Comparison of ENCODE assay signal across 15 mouse cellular contexts in the genomic region with DNA sequence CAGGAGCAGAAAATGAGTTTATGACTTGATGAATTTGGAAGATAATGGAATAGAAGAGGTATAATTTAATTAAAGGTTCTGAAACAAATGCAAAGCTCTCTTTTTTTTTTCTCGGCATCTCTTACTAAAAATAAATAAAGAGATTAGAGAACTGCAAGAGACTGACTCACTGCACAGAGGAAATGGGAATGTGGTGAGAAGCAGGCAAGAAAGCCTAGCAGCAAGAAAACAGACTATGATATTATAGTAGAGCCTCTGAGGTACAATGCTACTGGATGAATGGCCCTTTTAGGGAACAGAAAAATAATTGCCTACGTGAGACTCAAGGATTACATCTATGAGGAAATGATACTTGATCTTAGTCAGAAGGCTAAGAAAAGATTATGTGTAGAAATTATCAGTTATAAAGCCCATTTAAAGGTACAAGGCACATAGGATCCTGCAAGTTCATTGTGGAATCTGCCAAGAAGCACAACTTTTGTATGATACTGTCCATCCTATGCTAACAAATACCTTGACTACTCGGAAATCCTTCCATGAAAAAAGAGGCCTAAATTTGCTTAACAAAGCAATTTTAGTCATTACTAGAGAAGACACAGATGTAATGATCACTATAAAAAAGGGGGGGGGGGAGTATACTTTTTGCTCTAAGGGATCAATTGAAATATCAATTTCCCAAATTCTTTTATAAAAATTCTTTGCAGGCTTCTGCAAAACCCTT.
A peak's percentile ranks its signal among the peaks of the same experiment; 100 is the strongest.
DNase-seq lines count a peak whose midpoint lies in the region; ATAC-seq and TF ChIP-seq lines count a peak whose summit lies in the region.
"Had no signal": no experiment of that assay in that cellular context is flagged by ENCODE, and none has a peak within 500 bp of the region (broad histone marks: within the 10 kb centered on the region; RNA-seq: fewer than 3 reads in every experiment).

No protein-coding gene starts in this region.

- H3K4me2 ChIP-seq in heart, embryonic 12.5 days, result peak overlapping the region; percentile 31; the same call in 1 of the 2 replicates
- no peak overlapping the region; the same call in 1 of the 2 replicates for H3K4me2 ChIP-seq in lung, embryonic 16.5 days (ENCODE audit: low read depth, low read length)
- H3K4me2 ChIP-seq: forebrain, embryonic 13.5 days; hindbrain, embryonic 14.5 days; liver, embryonic 11.5 days; neural tube, embryonic 15.5 days; stomach, embryonic 15.5 days had no signal

- H3K4me1 ChIP-seq in heart, embryonic 12.5 days (replicated peaks), result peaks cover 18% of the 10 kb centered on the region
- H3K4me1 ChIP-seq in lung, embryonic 16.5 days (replicated peaks; ENCODE audit: control insufficient read depth, insufficient read depth, low read length), result peaks cover 5% of the 10 kb centered on the region; the same call in 1 of the 2 replicates
- H3K4me1 ChIP-seq in lung, adult 2 months (ENCODE audit: control insufficient read depth, insufficient read depth, low read length), result peaks cover 7% of the 10 kb centered on the region; the same call in 1 of the 2 replicates
- no peaks in the 10 kb centered on the region for H3K4me1 ChIP-seq in kidney, adult 2 months (ENCODE audit: control insufficient read depth, insufficient read depth, low read length)
- H3K4me1 ChIP-seq: neural tube, embryonic 15.5 days; stomach, embryonic 15.5 days had no signal

- no peak for TF ChIP-seq POLR2A in lung, adult 2 months (IDR thresholded peaks at IDR 0.05; ENCODE audit: borderline replicate concordance, extremely low read depth, low read depth, low read length)
- no peak for TF ChIP-seq POLR2A in kidney, adult 2 months (IDR thresholded peaks at IDR 0.05; ENCODE audit: low read depth, low read length)

- no peak for DNase-seq in heart, postnatal 36 days
- no peak for DNase-seq in lung, adult 2 months
- DNase-seq in cerebellum, adult 11 months, result no peak
- no peak for DNase-seq in kidney, adult 2 months
- DNase-seq: cerebellum, adult 8-10 months; gastrocnemius, postnatal 14 days; thymus, postnatal 4 days had no signal

- WGBS in heart, embryonic 12.5 days, result 50% methylated on average over 3 of the region's 3 CpGs
- WGBS in lung, embryonic 16.5 days, result 53% methylated on average over 3 of the region's 3 CpGs
- 46% methylated on average over 3 of the region's 3 CpGs for WGBS in lung, adult 2 months
- WGBS in kidney, adult 2 months, result 84% methylated on average over 3 of the region's 3 CpGs

- no peaks in the 10 kb centered on the region for H3K27me3 ChIP-seq in heart, embryonic 12.5 days (replicated peaks)
- H3K27me3 ChIP-seq in lung, embryonic 16.5 days (ENCODE audit: control insufficient read depth, insufficient read depth, low read depth, low read length), result no peaks in the 10 kb centered on the region
- H3K27me3 ChIP-seq in kidney, adult 2 months (replicated peaks; ENCODE audit: control insufficient read depth, insufficient read depth, low read length), result no peaks in the 10 kb centered on the region
- H3K27me3 ChIP-seq: forebrain, embryonic 13.5 days; neural tube, embryonic 15.5 days; stomach, embryonic 15.5 days had no signal

- intact Hi-C loops in heart, postnatal 36 days (cut with DNase I), result no loop called here

- no peaks in the 10 kb centered on the region for H3K36me3 ChIP-seq in heart, embryonic 12.5 days
- H3K36me3 ChIP-seq in lung, embryonic 16.5 days (ENCODE audit: control insufficient read depth, insufficient read depth, low read length), result no peaks in the 10 kb centered on the region
- no peaks in the 10 kb centered on the region for H3K36me3 ChIP-seq in kidney, adult 2 months (ENCODE audit: control insufficient read depth, insufficient read depth, low read length)
- H3K36me3 ChIP-seq: neural tube, embryonic 15.5 days; stomach, embryonic 15.5 days had no signal

- no peak overlapping the region for H3K4me3 ChIP-seq in heart, embryonic 12.5 days
- no peak overlapping the region for H3K4me3 ChIP-seq in lung, embryonic 16.5 days (ENCODE audit: low read length)
- no peak overlapping the region for H3K4me3 ChIP-seq in lung, adult 2 months (replicated peaks; ENCODE audit: extremely low read depth, low read depth, low read length)
- no peak overlapping the region for H3K4me3 ChIP-seq in kidney, adult 2 months (ENCODE audit: insufficient read depth, low read depth, low read length)
- H3K4me3 ChIP-seq: forebrain, embryonic 13.5 days; neural tube, embryonic 15.5 days; stomach, embryonic 15.5 days had no signal

- no peak for ATAC-seq in heart, embryonic 12.5 days (ENCODE audit: insufficient number of reproducible peaks, low FRiP score)
- no peak for ATAC-seq in lung, embryonic 16.5 days (ENCODE audit: low read depth)
- peak; percentile 15 for ATAC-seq in inflammation-experienced regulatory T-cells, adult 6 months
- ATAC-seq: forebrain, embryonic 13.5 days had no signal

- peak overlapping the region; percentile 87 for H3K27ac ChIP-seq in heart, embryonic 12.5 days (ENCODE audit: poor library complexity, severe bottlenecking)
- H3K27ac ChIP-seq in lung, embryonic 16.5 days (ENCODE audit: low read length), result peak overlapping the region; percentile 60
- H3K27ac ChIP-seq in kidney, adult 2 months (ENCODE audit: insufficient read depth, low read depth, low read length), result no peak overlapping the region
- H3K27ac ChIP-seq: forebrain, embryonic 13.5 days; hindbrain, embryonic 14.5 days; neural tube, embryonic 15.5 days; stomach, embryonic 15.5 days had no signal

- H3K9ac ChIP-seq in heart, embryonic 12.5 days, result no peak overlapping the region
- no peak overlapping the region for H3K9ac ChIP-seq in lung, embryonic 16.5 days (ENCODE audit: low read length)
- H3K9ac ChIP-seq: forebrain, embryonic 13.5 days; hindbrain, embryonic 14.5 days; neural tube, embryonic 15.5 days; stomach, embryonic 15.5 days had no signal

- no peaks in the 10 kb centered on the region for H3K9me3 ChIP-seq in heart, embryonic 12.5 days (replicated peaks)
- H3K9me3 ChIP-seq in lung, embryonic 16.5 days (ENCODE audit: control insufficient read depth, low read length), result no peaks in the 10 kb centered on the region
- H3K9me3 ChIP-seq: forebrain, embryonic 13.5 days; neural tube, embryonic 15.5 days; stomach, embryonic 15.5 days had no signal

- TF ChIP-seq CTCF in lung, adult 2 months (IDR thresholded peaks at IDR 0.05; ENCODE audit: insufficient read depth, low read length), result no peak
- no peak for TF ChIP-seq CTCF in kidney, adult 2 months (conservative IDR thresholded peaks at IDR 0.05; ENCODE audit: insufficient read depth, insufficient read length, low read depth, low read length)
